Mouse (Mus musculus) bone marrow, adult 2 months (tissue): ENCODE data around the gene Tom1l2.

Experiments
- CTCF ChIP-seq: fragments of 200-500 bp; IDR thresholded peaks from 2 replicates; pipeline ENCODE4 v1.5.1; 2011; ENCODE audit warnings: low read length, control low read depth; ENCODE audit not compliant: control insufficient read depth, insufficient read depth
- POLR2A ChIP-seq: fragments of 200-500 bp; IDR thresholded peaks from 2 replicates; pipeline ENCODE4 v1.6.1; 2011; ENCODE audit warnings: low read depth, mild to moderate bottlenecking, control low read depth, low read length, borderline replicate concordance; ENCODE audit not compliant: control insufficient read depth

DNA sequence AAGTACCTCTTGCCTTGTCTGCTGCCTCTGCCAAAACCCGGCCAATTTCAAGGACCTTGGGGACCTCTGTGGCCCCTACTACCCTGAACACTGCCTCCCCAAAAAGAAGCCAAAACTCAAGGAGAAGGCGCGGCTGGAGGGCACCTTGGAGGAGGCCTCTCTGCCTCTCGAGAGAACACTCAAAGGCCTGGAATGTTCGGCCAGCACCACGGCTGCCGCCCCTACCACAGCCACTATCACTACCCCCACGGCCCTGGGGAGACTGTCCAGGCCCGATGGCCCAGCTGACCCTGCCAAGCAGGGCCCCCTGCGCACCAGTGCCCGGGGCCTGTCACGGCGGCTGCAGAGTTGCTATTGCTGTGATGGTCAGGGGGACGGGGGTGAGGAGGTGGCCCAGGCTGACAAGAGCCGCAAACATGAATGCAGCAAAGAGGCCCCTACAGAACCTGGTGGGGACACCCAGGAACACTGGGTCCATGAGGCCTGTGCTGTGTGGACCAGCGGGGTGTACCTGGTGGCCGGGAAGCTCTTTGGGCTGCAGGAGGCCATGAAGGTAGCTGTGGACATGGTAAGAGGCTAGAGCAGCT, 162.6 kb downstream of the Tom1l2 start:
- TF ChIP-seq POLR2A (no peak), CTCF (no peak)
